Mouse (Mus musculus): ENCODE results near the gene Fam171a2. TPM values are rescaled to one million over a fixed set of nuclear protein-coding genes. Genes with fewer than 3 reads are reported as not detected.
A peak's percentile ranks its signal among the peaks of the same experiment; 100 is the strongest.
"Not testable (repeated sequence)": the region's sequence is repeated elsewhere in the genome, so short reads cannot be mapped to it uniquely, and the experiment has no call there.

Gene Fam171a2
- polyA plus RNA-seq, 1 experiment from 2014 or later = 22.5 TPM

DNA sequence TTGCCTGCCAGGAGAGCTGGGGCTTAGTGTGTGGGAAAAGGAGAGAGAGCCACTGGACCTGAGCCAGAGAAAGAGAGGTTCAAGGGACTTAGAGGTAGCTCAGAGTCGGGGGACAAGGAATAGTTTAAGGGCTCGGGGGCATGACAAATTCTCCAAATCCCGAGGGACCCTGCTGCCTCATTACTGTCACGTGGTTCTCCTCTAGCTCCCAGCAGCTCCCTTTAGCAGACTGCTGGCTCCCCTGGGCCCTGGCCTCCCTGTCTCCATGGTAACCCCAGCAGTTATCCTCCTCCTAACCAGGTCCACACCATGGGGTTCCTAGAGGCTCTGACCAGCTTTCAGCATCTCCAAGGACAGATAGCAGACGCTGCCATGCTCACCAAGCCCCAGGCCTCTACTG, 52.2 kb downstream of the Fam171a2 start:
- Histone ChIP-seq H3K27me3 (0 out of 2 replicates have a peak, but pooled peaks cover 6% of the 10 kb centered on the region), H3K4me2 (replicated peaks) (peak overlapping the region; percentile 69), H3K4me3 (peak overlapping the region; percentile 86), H3K27ac (replicated peaks) (peak overlapping the region; percentile 95), H3K36me3 (peaks cover 21% of the 10 kb centered on the region), H3K9ac (replicated peaks) (peak overlapping the region; percentile 94), H3K4me1 (peaks cover 66% of the 10 kb centered on the region), H3K9me3 (no peaks in the 10 kb centered on the region)
- WGBS = under 1% methylated on average over 5 of the region's 5 CpGs
- ATAC-seq (replicated peaks) = no peak

DNA sequence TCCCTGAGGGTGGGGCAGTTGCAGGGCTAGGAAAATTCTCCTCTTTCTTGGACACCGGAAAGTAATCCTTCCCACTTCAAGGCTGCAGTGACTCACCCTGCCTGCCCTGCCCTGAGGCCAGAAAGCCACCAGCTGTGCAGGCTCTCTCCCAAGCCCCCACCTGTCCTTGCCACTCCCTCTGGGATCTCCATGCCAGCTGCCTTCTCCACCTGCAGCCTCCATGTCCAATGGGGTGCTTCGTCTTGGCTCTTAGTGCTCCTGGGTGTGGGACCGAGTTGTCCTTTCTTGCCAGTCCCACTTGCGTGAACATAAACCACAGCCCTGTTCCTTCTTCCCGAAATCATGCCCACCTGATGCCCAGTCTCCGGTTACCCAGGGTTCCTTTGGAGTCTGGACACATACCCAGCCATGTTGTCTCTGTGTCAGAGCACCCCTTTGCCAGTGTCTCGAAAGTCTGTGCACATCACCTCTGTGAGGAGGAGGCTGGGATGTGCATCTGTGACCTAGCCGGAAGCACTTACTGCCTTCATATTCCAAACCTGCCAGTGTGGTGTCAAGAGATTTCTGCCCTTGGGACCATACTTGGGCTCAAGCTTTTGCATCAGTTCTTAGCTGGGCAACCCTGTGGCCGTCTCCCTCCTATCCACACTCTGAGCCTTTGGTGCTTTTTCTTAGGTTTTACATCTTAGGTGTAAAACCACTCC, 52.9 kb downstream of the Fam171a2 start:
- Histone ChIP-seq H3K27ac (replicated peaks) (peak overlapping the region; percentile 95), H3K4me2 (replicated peaks) (peak overlapping the region; percentile 69), H3K4me1 (peaks cover 61% of the 10 kb centered on the region), H3K9me3 (no peaks in the 10 kb centered on the region), H3K36me3 (peaks cover 15% of the 10 kb centered on the region), H3K4me3 (peak overlapping the region; percentile 86), H3K27me3 (0 out of 2 replicates have a peak, but pooled peaks cover 3% of the 10 kb centered on the region), H3K9ac (replicated peaks) (peak overlapping the region; percentile 94)
- ATAC-seq (replicated peaks) = no peak
- 68% methylated on average over 9 of the region's 9 CpGs for WGBS

DNA sequence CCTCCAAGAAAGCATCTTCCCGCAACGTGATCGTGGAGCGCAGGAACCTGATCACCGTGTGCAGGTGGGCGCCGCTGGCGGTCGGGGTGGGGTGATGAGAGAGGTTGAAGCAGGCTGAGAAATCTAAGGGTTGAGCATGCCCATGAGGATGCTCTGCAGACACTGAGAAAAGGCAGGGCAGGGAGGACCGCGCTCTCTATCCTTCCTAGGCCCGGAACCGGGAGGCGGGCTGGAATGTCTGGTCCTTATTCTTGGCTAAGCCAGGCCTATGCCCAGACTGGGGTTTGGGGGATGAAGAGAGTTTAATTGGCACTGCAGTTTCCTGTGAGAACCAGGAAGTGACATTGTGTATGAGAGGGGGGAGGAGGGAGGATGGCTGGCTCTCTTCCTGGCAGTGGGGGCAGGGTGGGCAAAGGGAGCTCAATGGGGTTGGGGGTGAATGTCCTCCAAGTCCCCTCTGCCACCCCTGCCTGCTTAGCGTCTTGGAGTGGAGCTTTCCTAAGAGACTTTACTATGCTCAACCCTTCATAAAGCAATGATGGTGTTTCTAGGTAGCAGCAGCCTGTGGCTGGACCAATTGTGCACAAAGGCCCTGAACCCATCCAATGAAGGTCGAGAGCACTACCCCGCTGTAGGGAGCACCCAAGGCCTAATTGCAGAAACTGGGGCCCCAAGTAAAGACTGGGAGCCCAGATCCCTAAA, 53.6 kb downstream of the Fam171a2 start:
- Histone ChIP-seq H3K36me3 (peaks cover 8% of the 10 kb centered on the region), H3K4me1 (peaks cover 58% of the 10 kb centered on the region), H3K27me3 (no peaks in the 10 kb centered on the region), H3K4me3 (peak overlapping the region; percentile 86), H3K4me2 (replicated peaks) (peak overlapping the region; percentile 69), H3K27ac (replicated peaks) (peak overlapping the region; percentile 95), H3K9me3 (no peaks in the 10 kb centered on the region), H3K9ac (replicated peaks) (peak overlapping the region; percentile 94)
- peak; percentile 60 for ATAC-seq (replicated peaks)
- 4% methylated on average over 17 of the region's 17 CpGs for WGBS

DNA sequence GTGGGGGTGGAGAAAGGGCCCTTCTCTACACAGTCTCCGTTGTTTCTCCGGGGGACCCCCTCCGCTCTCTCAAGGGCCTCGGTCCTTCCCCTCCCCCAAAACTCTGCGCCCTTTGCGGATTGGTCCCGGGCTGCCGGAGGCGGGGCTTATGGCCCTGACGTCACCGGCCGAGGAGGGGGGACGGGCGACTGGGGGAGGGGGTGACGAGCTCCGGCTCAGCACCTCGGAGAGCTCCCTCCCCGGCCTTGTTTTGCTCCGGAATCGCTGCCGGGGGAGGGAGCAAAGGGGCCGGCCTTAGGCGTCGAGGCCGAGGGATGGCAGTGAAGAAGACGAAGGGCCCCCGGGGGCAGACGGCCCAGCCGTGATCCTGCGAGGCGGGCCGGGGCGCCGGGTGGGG, 54.2 kb downstream of the Fam171a2 start, which contains the start of gene Rundc3a:
Gene Rundc3a (plus strand): TSS at position 166 of the 397 bp plus-strand sequence.
- peaks cover 52% of the 10 kb centered on the region for H3K4me1 ChIP-seq
- 1% methylated on average over 25 of the region's 34 CpGs for WGBS
- H3K36me3 ChIP-seq = peaks cover 2% of the 10 kb centered on the region; the same call in 1 of the 2 replicates
- H3K4me3 ChIP-seq = peak within 1 kb of the TSS; percentile 86
- H3K27me3 ChIP-seq = no peaks in the 10 kb centered on the region
- peak within 1 kb of the TSS; percentile 69 for H3K4me2 ChIP-seq (replicated peaks)
- peak; percentile 94 for ATAC-seq (replicated peaks)
- H3K9ac ChIP-seq (replicated peaks) = peak within 1 kb of the TSS; percentile 94
- H3K27ac ChIP-seq (replicated peaks) = peak within 1 kb of the TSS; percentile 95
- no peaks in the 10 kb centered on the region for H3K9me3 ChIP-seq

DNA sequence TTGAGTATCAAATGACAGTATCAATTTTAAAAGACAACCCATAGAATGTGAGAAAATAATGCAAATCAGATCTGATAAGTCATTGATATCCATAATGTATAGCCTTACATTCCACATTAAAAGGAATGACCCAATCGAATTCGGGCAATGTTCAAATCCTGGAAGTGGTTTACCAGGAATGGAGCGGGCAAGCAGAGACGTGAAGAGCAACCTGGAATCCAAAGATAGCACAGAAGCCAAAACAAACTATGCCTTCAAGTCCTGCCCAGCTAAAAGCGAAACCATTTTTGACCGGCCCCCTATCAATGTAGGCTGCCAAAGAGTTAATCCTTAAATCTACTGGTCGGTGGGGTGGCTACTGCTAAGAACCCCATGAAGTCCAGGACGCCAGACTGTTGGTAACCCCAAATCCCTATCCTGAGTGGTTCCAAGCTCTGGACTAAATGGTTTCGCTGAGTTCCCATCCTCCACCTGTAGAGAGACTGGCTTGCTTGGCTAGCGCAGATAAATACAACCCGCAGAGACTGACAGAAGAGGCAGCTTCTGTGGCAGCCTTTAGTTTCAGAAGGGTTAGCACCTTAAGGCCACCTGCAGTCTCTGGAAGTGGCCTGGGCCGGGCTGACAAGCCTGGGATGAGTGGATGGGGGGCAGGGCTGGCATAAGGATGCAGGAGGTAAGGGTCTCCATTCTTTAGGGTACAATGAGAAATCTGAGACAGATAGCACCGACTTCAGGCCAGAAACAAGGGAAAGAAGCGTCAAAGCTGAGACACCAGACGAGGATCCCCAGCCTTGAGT, 54.8 kb downstream of the Fam171a2 start:
- Histone ChIP-seq H3K9ac (replicated peaks) (peak overlapping the region; percentile 94), H3K27me3 (no peaks in the 10 kb centered on the region), H3K36me3 (no peaks in the 10 kb centered on the region), H3K4me2 (replicated peaks) (peak overlapping the region; percentile 69), H3K4me1 (peaks cover 46% of the 10 kb centered on the region), H3K9me3 (no peaks in the 10 kb centered on the region), H3K4me3 (peak overlapping the region; percentile 86), H3K27ac (replicated peaks) (peak overlapping the region; percentile 95)
- peak; percentile 68 for ATAC-seq (replicated peaks)
- WGBS = 20% methylated on average over 15 of the region's 15 CpGs

DNA sequence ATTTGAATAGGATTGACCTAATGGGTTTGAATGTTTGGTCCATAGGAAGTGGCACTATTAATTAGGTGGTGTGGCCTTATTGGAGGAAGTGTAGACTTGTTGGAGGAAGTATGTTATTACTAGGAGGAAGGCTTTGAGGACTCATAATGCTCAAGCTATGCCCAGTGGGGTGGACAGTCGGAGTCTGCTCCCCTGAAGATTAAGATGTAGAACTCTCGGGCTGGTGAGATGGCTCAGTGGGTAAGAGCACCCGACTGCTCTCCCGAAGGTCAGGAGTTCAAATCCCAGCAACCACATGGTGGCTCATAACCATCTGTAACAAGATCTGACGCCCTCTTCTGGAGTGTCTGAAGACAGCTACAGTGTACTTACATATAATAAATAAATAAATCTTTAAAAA, 58.0 kb downstream of the Fam171a2 start:
- peaks cover 14% of the 10 kb centered on the region for H3K4me1 ChIP-seq
- not testable (repeated sequence) for H3K27me3 ChIP-seq; H3K9me3 ChIP-seq; ATAC-seq (replicated peaks); H3K27ac ChIP-seq (replicated peaks); H3K4me2 ChIP-seq (replicated peaks); H3K4me3 ChIP-seq; H3K36me3 ChIP-seq; H3K9ac ChIP-seq (replicated peaks)
- 91% methylated on average over 4 of the region's 5 CpGs for WGBS

Small RNA genes lying within 50 kb of the gene (microRNA-seq; reads per million reads assigned to microRNA genes)
- not detected for gene Mir6930

Other genes with a start within 250 kb of the Fam171a2 start
- gene Hdac5, start 217.5 kb downstream of the Fam171a2 start, polyA plus RNA-seq (2015; fragmentation: Nextera tagmentation; extraction: Ambion mirVana) = 127 and 129 TPM in 2 replicates
- 5.6 and 7.0 TPM in 2 replicates for gene BC030867, start 198.8 kb downstream of the Fam171a2 start, polyA plus RNA-seq (2015; fragmentation: Nextera tagmentation; extraction: Ambion mirVana)
- not detected in 2 replicates for gene Asb16, start 178.9 kb downstream of the Fam171a2 start, polyA plus RNA-seq (2015; fragmentation: Nextera tagmentation; extraction: Ambion mirVana)
- 73.1 and 73.4 TPM in 2 replicates for gene Tmub2, start 162.8 kb downstream of the Fam171a2 start, polyA plus RNA-seq (2015; fragmentation: Nextera tagmentation; extraction: Ambion mirVana)
- gene Atxn7l3, start 151.1 kb downstream of the Fam171a2 start, polyA plus RNA-seq (2015; fragmentation: Nextera tagmentation; extraction: Ambion mirVana) = 27.6 and 29.5 TPM in 2 replicates
- gene Ubtf, start 127.9 kb downstream of the Fam171a2 start, polyA plus RNA-seq (2015; fragmentation: Nextera tagmentation; extraction: Ambion mirVana) = 105 and 107 TPM in 2 replicates
- 1.9 and 2.6 TPM in 2 replicates for gene Slc4a1, start 81.5 kb downstream of the Fam171a2 start, polyA plus RNA-seq (2015; fragmentation: Nextera tagmentation; extraction: Ambion mirVana)
- 149 and 150 TPM in 2 replicates for gene Rundc3a, start 54.3 kb downstream of the Fam171a2 start, polyA plus RNA-seq (2015; fragmentation: Nextera tagmentation; extraction: Ambion mirVana)
- gene Slc25a39, start 39.7 kb downstream of the Fam171a2 start, polyA plus RNA-seq (2015; fragmentation: Nextera tagmentation; extraction: Ambion mirVana) = 144 TPM in 2 replicates
- gene Grn, start 17.4 kb downstream of the Fam171a2 start, polyA plus RNA-seq (2015; fragmentation: Nextera tagmentation; extraction: Ambion mirVana) = 61.8 and 62.0 TPM in 2 replicates
- 4.0 and 4.7 TPM in 2 replicates for gene Itga2b, start 22.4 kb upstream of the Fam171a2 start, polyA plus RNA-seq (2015; fragmentation: Nextera tagmentation; extraction: Ambion mirVana)
- gene Gpatch8, start 108.7 kb upstream of the Fam171a2 start, polyA plus RNA-seq (2015; fragmentation: Nextera tagmentation; extraction: Ambion mirVana) = 77.6 and 80.8 TPM in 2 replicates
- 8.2 and 10.1 TPM in 2 replicates for gene Gm11627, start 131.8 kb upstream of the Fam171a2 start, polyA plus RNA-seq (2015; fragmentation: Nextera tagmentation; extraction: Ambion mirVana)
- gene Fzd2, start 156.7 kb upstream of the Fam171a2 start, polyA plus RNA-seq (2015; fragmentation: Nextera tagmentation; extraction: Ambion mirVana) = 18.4 and 20.3 TPM in 2 replicates
- 0.08 and 0.10 TPM in 2 replicates for gene Meioc, start 216.0 kb upstream of the Fam171a2 start, polyA plus RNA-seq (2015; fragmentation: Nextera tagmentation; extraction: Ambion mirVana)